Mouse (Mus musculus) midbrain, postnatal 0 days (tissue): ENCODE data around the gene Ripk3. TPM values are rescaled to one million over a fixed set of nuclear protein-coding genes. Genes with fewer than 3 reads are reported as not detected.
A peak's percentile ranks its signal among the peaks of the same experiment; 100 is the strongest.

Source experiments
- ATAC-seq: fragments of 200-750 bp; cut with Nextera tagmentation; 2 replicates; pipeline ENCODE4 v1.8.0; 2017; ENCODE audit warnings: moderate number of reproducible peaks, mild to moderate bottlenecking, moderate TSS enrichment, moderate library complexity; ENCODE audit not compliant: low FRiP score
- DNase-seq: peaks from one replicate; pipeline ENCODE4 v3.0.0-alpha.2; 2015; ENCODE audit warnings: low spot score
- H3K27ac ChIP-seq: fragments of 300-500 bp; sonication (generic); 2 replicates; pipeline ENCODE4 v1.5.1; 2014; ENCODE audit warnings: low read depth, mild to moderate bottlenecking, low read length, mixed read lengths
- H3K27me3 ChIP-seq: fragments of 300-500 bp; sonication (generic); 2 replicates; pipeline ENCODE4 v1.6.1; 2014; ENCODE audit warnings: low read length, control low read depth, mixed read lengths; ENCODE audit not compliant: insufficient read depth
- H3K36me3 ChIP-seq: fragments of 300-500 bp; sonication (generic); 2 replicates; pipeline ENCODE4 v1.6.1; 2014; ENCODE audit warnings: low read length, control low read depth, mixed read lengths; ENCODE audit not compliant: insufficient read depth
- H3K4me1 ChIP-seq: fragments of 300-500 bp; sonication (generic); 2 replicates; pipeline ENCODE4 v1.6.1; 2014; ENCODE audit warnings: mild to moderate bottlenecking, control low read depth, antibody characterized with exemption, low read length, mixed read lengths; ENCODE audit not compliant: insufficient read depth
- H3K4me2 ChIP-seq: fragments of 300-500 bp; sonication (generic); 2 replicates; pipeline ENCODE4 v1.6.1; 2014; ENCODE audit warnings: low read depth, mild to moderate bottlenecking, low read length, mixed read lengths; ENCODE audit not compliant: poor library complexity, severe bottlenecking
- H3K4me3 ChIP-seq: fragments of 300-500 bp; sonication (generic); 2 replicates; pipeline ENCODE4 v1.5.1; 2014; ENCODE audit warnings: low read depth, mild to moderate bottlenecking, low read length, moderate library complexity
- H3K9ac ChIP-seq: fragments of 300-500 bp; sonication (generic); replicated peaks from 2 replicates; pipeline ENCODE4 v1.6.1; 2014; ENCODE audit warnings: mild to moderate bottlenecking, low read length, moderate library complexity, mixed read lengths; ENCODE audit not compliant: poor library complexity, severe bottlenecking
- H3K9me3 ChIP-seq: fragments of 300-500 bp; sonication (generic); 2 replicates; pipeline ENCODE4 v1.6.1; 2016; ENCODE audit warnings: low read length, control low read depth
- CTCF ChIP-seq: IDR thresholded peaks from 2 replicates; pipeline ENCODE4 v1.5.1; 2016; ENCODE audit warnings: antibody characterized with exemption, mild to moderate bottlenecking
- WGBS: fragments of 180-500 bp; shearing (Covaris S2); extraction: QIAGEN DNeasy Blood & Tissue Kit; methylation state at CpG from one replicate; pipeline ENCODE4 v1.1.7; 2014; 5-methylcytosine and 5-hydroxymethylcytosine counted together
- polyA plus RNA-seq: library from polyadenylated mRNA; unstranded; fragments of >200 nt; fragmentation: Nextera tagmentation; extraction: Ambion mirVana; gene quantifications from 2 replicates; pipeline ENCODE4 v1.2.1, GENCODE M21; 2015
- total RNA-seq: library from RNA; depleted of rRNA; stranded (reverse); fragments of >200 nt; gene quantifications from 2 replicates; pipeline ENCODE4 v1.2.3, GENCODE M21; 2014

The Ripk3 gene
- total and polyA plus RNA-seq, 2 experiments from 2014 or later, result 0.27 to 3.0 TPM

DNA sequence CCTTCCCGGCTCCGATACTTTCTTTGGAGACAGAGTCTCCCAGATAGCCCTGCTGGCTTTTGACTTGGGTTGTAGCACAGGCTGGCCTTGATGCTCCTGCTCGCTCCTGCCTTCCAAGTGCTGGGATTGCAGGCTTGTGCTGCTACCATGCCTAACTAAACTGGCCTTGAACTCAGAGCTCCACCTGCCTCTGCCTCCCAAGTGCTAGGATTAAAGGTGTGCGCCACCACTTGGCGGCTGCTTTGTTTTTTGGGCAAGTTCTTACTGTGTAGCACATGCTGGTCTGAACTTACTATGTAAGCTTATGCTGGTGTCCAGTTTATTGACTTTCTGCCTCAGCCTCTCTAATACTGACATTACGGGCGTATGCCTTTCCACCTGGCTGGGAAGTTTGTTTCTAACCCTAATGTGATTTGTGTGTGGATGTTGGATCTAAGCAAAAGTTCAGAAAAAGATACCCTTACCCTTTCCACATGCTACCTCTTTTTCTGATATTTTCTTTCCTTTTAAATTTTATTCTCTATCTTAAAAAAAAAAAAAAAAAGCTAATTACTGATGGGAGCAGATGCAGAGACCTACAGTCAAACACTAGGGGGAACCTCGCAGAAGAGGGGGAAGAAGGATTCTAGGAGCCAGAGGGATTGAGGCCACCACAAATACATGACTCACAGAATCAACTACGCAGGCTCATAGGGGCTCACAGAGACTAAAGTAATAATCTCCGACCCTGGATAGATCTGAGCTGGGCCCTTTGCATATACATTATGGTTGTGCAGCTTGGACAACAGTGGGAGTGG is 41.4 kb downstream of the Ripk3 start:
- no peak for DNase-seq
- H3K27ac ChIP-seq, result no peak overlapping the region
- H3K9ac ChIP-seq, result no peak overlapping the region
- no peaks in the 10 kb centered on the region for H3K9me3 ChIP-seq
- no peak overlapping the region for H3K4me3 ChIP-seq
- TF ChIP-seq CTCF, result peak; percentile 13; the same call in 1 of the 2 replicates
- H3K4me2 ChIP-seq, result 0 out of 2 replicates have a peak overlapping the region, but pooled peaks have one; percentile 98
- H3K36me3 ChIP-seq, result peaks cover 26% of the 10 kb centered on the region
- 94% methylated on average over 10 of the region's 10 CpGs for WGBS
- no peaks in the 10 kb centered on the region for H3K27me3 ChIP-seq
- H3K4me1 ChIP-seq, result peaks cover 14% of the 10 kb centered on the region
- ATAC-seq, result no peak

DNA sequence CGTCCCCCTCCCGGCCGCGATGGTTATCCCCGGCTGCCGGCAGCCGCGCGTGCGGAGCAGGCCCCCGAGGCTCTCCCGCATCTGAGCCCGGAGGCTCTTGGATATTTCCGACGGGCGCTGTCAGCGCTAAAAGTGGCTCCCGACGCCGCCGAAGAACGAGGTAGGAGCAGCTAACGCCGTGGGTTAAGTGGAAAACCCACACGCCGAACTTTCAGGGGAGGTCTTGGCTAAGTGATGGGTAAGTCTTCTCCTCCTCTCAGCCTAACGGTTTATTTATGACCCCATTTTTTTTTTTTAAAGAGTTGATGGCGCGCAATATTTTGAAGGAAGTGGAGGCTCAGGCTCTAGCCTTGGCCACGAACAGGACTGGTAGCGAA is 42.8 kb downstream of the Ripk3 start:
- 0% methylated on average over 31 of the region's 31 CpGs for WGBS
- TF ChIP-seq CTCF, result no peak
- no peaks in the 10 kb centered on the region for H3K27me3 ChIP-seq
- ATAC-seq (no peak), DNase-seq (no peak)
- H3K27ac ChIP-seq, result no peak overlapping the region
- H3K4me2 ChIP-seq, result peak overlapping the region; percentile 98
- H3K36me3 ChIP-seq, result peaks cover 18% of the 10 kb centered on the region
- H3K9me3 ChIP-seq, result no peaks in the 10 kb centered on the region
- H3K9ac ChIP-seq, result peak overlapping the region; percentile 66
- peak overlapping the region; percentile 83 for H3K4me3 ChIP-seq
- peaks cover 14% of the 10 kb centered on the region for H3K4me1 ChIP-seq

DNA sequence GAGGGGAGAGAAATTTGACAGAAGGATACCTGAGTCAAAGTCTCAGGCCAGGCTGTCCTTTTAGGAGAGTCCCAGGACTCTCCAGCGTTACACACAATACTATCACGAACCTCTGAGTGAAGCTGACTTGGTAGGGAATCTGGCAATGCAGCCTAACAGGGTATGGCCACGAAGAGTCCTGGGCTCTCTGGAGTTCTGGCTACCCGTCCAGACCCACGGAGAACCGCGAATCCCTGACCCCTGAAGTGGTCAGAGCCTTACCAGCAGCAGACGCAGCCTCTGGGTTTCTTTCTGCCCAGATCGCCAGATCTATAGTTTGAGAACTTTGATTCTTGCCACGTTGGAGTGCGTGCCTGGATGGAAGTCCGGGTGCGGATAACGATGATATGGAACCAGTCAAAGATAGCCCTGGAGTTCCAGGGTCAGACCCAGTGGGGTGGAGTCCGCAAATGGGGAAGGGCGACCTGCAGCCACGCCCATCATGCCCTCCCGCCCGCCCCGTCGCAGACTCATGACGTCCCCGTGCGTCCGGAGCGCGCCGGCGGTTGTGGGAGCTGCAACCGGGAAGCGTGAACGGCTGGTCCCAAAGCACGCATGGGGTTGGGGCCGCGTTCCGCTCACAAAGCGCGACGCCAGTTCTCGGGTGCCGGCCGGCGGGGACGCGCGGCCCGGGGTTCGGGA is 43.3 kb downstream of the Ripk3 start, which contains the start of the genes Dhrs1 and Nop9:
Gene Dhrs1 (minus strand): TSS at position 511 of the 681 bp plus-strand sequence.
Gene Nop9 (plus strand): TSS at position 514 of the 681 bp plus-strand sequence.
- Histone ChIP-seq H3K4me3 (peak within 1 kb of the TSS; percentile 83), H3K36me3 (peaks cover 14% of the 10 kb centered on the region), H3K9ac (peak within 1 kb of the TSS; percentile 66), H3K9me3 (no peaks in the 10 kb centered on the region), H3K4me1 (peaks cover 14% of the 10 kb centered on the region), H3K27me3 (no peaks in the 10 kb centered on the region), H3K27ac (no peak within 1 kb of the TSS), H3K4me2 (peak within 1 kb of the TSS; percentile 98)
- DNase-seq (peak; percentile 81), ATAC-seq (peak; percentile 86)
- WGBS, result 3% methylated on average over 36 of the region's 48 CpGs
- TF ChIP-seq CTCF, result no peak

DNA sequence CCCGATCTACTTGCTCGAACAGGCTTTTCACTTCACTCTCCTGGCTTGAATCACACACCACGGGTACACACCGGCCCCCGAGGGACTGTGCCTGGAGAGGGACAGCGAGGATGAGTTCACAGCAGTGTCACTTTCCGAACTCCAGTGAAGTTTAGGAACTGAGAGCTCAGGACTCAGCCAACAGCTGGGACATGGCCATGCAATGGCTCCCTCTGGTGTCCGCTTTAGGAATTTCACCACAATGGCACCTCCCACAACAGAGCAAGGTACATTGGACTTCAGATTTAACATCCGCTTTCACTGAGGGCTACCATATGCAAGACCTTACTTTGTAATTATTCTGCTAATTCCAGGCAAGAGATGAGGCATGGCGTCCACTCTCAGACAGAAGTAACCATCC is 45.0 kb downstream of the Ripk3 start:
- peaks cover 13% of the 10 kb centered on the region; the same call in 1 of the 2 replicates for H3K36me3 ChIP-seq
- peak overlapping the region; percentile 10; the same call in 1 of the 2 replicates for H3K4me2 ChIP-seq
- peaks cover 14% of the 10 kb centered on the region for H3K4me1 ChIP-seq
- TF ChIP-seq CTCF, result peak; percentile 98
- H3K27ac ChIP-seq, result no peak overlapping the region
- no peaks in the 10 kb centered on the region for H3K27me3 ChIP-seq
- no peaks in the 10 kb centered on the region for H3K9me3 ChIP-seq
- H3K4me3 ChIP-seq, result 0 out of 2 replicates have a peak overlapping the region, but pooled peaks have one; percentile 0
- DNase-seq (peak; percentile 83), ATAC-seq (peak; percentile 63; the same call in 1 of the 2 replicates)
- no peak overlapping the region for H3K9ac ChIP-seq
- WGBS, result 18% methylated on average over 10 of the region's 10 CpGs

DNA sequence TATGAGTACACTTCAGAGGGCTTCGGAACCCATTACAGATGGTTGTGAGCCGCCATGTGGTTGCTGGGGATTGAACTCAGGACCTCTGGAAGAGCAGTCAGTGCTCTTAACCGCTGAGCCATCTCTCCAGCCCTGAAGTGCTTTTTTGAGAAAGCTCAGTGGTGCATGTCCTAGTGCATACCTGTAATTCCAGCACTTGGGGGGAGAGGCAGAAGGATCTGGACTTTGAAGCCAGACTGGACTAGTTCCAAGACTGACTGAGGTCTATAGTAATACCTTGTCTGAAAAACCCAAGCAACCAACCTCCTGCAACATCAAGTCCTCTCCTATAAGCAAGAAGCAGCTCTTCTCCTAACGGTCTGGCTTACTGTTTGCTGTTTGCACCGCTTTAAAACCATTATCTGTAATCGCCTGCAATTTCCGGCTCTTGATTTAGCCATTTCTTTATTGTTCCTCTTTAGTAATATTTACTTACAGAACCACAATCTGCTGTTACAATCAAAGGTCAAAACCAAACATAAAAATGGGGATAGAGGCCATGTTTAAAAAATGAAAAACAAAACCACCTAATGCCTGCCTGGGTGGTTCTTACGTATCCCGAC is 51.5 kb downstream of the Ripk3 start:
- WGBS, result 83% methylated on average over 9 of the region's 9 CpGs
- Histone ChIP-seq H3K36me3 (peaks cover 18% of the 10 kb centered on the region; the same call in 1 of the 2 replicates), H3K4me2 (no peak overlapping the region), H3K27ac (no peak overlapping the region), H3K9ac (no peak overlapping the region), H3K4me3 (no peak overlapping the region), H3K9me3 (no peaks in the 10 kb centered on the region), H3K27me3 (peaks cover 2% of the 10 kb centered on the region; the same call in 1 of the 2 replicates), H3K4me1 (no peaks in the 10 kb centered on the region)
- no peak for TF ChIP-seq CTCF
- DNase-seq, result no peak
- ATAC-seq, result no peak
